Mouse (Mus musculus): ENCODE results near the gene Usp32.

- TF ChIP-seq POLR2A (IDR thresholded peaks at IDR 0.05; ENCODE audit: low read depth, low read length) (no peak), CTCF (IDR thresholded peaks at IDR 0.05; ENCODE audit: extremely low read depth, insufficient read length, insufficient replicate concordance, low read depth, low read length) (no peak)
These were observed 154.5 kb downstream of the Usp32 start for GRCm38 (mm10) chr11:84985421-84985820.

Data from small intestine, adult 2 months (tissue).